Mouse (Mus musculus) kidney, adult 2 months (tissue): ENCODE data around the gene Dlgap1.

ENCODE experiments used
- CTCF ChIP-seq: fragments of 200-500 bp; conservative IDR thresholded peaks from 2 replicates; pipeline ENCODE4 v1.5.1; 2011; ENCODE audit warnings: low read depth, mild to moderate bottlenecking, control low read depth, low read length, moderate library complexity, mixed read lengths; ENCODE audit not compliant: insufficient read depth, insufficient read length
- POLR2A ChIP-seq: fragments of 200-500 bp; IDR thresholded peaks from one replicate; pipeline ENCODE4 v1.6.1; 2011; ENCODE audit warnings: low read depth, low read length, control low read depth

DNA sequence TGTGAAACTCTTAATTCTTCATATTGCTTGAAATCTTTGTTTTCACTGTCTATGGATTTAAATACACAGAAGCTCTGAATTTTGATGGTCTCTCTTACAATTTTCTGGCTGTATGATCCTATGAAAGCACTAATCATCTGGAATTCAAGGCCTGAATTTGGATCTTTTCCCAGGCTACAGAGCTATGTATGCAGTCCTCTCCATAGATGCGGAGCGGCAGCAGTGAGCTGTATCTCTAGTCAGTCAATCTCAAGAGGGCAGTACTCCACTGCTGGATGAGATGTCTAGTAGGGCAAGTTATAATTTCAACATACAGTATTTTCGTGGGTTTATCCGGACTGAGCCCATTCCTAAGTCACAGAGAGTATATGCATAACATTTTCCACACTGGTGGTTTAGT lies 581.9 kb downstream of the Dlgap1 start:
- no peak for TF ChIP-seq CTCF
- no peak for TF ChIP-seq POLR2A
